Mouse (Mus musculus): ENCODE measurements around the gene Mical3.

Gene Mical3

DNA sequence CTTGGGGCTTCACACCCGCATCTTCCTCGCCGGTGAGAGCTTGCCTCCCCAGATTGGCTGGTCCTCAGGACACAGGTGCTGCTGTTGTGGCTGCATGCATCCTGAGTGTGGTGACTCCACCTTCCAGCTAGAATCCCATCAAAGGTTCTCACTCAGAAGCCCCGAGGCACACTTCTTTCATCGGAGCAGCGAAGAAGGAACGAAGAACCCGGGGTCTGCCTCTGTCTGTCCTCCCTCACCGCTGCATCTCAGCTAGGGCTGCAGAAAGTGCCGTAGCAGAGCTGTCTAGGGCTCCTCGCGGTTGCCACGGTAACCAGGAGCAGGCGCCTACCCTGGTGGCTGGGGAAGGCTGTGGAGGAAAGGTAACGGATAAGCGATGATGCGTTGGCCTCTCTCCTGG lies at the start of gene Mical3:
Gene Mical3 (minus strand): TSS at position 227 of the 400 bp plus-strand sequence.
- DNase-seq: peak; percentile 81

DNA sequence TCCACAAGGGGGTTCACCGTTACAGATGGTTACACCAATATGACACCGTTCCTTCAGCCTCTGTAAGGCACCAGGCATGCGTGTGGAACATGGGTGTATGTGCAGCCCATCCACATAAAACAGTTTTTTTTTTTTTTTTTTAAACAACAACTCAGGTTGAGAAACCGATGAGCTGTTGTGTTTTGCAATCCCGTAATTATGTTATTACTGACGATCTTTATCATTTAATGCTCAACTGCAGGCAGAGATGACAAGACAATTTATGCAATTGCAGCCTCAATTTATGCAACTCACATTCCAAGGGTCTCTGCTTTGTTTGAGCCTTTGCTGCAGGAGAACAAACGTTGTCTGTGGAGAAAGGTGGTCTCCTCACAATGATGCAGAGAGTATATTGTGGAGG lies 49.0 kb upstream of the Mical3 start:
- DNase-seq: no peak

DNA sequence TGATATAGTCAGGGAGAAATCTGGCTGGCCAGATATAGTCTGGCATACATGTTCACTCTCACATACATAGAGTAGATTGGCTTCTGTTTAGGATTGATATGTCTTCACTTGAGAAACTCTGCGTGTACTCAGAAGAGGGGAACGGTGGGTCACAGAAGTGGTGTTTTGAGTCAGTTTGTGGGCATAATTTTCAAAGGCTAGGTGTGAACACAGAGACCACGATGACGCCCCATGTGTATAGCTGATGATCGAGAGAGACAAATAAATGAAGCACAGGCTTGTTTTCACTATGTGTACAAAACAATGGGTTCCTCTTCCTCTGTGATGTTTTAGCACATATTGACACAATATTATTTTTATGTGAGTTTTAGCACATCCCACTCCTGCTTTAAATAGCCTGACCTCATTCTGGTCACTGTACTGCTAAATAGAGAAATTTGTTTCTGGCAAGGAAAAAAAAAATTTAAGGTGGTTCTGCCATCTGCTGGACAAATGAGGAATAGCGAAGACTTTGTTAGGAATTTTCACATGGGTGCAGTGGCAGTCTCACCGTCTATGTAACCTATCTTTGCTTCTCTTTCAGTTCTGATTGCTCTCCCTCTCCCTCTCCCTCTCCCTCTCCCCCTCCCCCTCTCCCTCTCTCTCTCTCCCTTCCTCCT lies 48.0 kb upstream of the Mical3 start:
- peak; percentile 73 for DNase-seq

DNA sequence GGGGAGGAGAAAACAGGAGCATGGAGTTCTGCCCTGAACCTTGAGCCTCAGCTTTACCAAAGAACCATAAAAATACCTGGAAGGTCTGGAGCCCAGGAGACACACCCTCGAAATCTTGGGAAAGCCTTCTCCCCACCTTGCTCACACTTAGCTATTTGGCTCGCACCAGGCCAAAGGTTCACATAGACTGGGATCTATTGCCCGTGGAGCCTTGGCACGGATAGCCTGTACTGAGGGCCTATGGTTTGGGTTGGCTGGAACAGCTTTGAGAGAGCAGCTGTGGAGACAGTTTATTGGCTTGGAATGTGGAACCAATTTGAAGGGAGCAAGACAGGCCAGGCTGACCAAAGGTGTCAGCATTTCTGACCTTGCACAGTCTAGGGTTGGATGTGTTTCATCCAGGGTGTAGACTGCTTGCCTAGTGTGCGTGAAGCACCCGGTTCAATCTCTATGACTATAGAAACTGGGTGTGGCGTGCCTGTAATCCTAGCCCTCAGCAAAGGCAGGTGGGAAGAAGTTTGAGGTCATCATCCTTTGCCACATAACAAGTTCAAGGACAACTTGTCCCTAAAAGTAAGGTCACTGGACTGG lies 46.4 kb upstream of the Mical3 start:
- DNase-seq: no peak

DNA sequence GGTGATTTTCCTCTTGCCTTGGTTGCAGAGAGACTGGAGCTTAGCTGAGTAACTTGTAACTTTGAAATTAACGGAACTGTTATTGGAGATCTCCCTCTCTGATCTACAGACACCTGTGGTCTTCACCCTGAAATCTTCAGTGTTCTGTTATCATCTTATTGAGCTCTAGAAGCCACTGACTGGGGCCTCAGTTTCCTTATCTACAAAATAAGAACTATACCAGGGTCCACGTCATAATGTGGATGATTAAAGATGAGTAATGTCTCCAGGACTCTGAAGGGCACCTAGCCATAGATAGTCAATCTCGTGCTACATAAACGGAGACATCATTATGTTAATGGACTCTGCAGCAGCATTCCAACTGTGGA lies 45.9 kb upstream of the Mical3 start:
- no peak for DNase-seq

DNA sequence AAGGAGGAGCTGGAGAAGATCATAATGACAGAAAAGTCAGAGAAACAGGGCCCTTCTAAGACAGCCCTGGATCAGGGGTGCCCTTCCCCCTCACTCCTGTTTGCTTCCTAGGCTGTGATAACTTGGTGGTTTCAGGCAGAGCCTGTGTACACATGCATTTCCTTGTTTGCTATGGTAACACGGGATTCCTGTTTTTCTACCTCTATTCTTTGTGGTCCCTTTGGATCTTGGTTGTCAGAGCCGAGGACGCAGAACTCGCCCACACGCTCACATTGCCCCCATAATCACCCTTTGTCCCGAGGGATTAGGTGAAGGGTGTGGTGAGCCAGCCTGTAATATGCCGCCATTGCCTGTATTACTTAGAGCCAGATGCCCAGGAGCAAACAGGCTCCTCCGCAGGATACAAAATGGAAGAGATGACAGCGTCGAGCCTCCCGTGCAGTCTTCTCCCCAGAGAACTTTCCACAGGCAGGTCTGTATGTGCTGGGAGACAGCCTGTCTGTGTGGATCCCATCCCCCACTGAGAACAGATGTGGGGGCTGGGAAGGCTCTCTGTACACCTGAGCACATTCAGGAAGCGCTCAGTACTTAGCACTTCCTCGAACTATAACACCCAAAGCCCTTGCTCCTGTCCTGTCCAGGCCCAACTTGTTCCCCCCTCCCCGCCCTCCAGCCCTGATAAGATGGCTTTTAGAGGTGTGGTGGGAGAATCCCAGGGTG lies 45.4 kb upstream of the Mical3 start:
- no peak for DNase-seq

DNA sequence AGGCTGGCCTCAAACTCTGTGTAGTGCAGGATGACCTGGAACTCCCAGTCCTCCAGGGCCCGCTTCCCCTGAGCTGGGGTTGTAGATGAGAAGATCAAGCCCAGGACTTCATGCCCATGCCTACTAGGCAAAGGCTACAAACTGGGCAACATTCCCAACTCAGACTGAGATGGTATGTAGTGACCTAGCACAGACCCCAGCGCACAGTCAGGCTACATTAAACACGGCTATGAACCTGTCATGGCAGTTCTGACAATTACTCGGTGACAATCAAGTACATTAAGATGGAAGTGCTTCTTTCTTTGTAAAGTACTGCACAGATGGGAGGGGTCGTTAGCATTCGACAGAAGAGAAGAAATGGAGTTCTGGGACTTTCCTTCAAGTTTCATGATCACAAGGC lies 44.0 kb upstream of the Mical3 start:
- no peak for DNase-seq

DNA sequence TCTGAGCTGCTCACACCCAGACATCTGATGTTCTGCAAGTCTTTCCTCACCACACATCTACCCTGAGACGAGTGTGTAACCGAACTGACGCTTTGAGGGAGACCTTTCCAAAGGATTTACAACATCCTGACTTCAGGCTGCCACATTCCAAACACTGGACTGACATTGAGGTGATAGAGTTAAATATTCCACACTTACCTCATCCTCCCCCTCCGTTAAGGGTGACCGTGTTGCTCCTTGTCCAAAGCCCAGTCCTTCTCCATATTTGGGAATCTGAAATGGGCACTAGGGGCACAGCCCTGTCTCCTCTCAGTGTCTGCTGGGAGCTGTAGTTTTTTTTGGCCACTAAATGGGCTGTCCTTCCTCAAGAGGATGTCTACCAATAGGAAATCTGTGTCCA lies 42.7 kb upstream of the Mical3 start:
- DNase-seq: no peak

DNA sequence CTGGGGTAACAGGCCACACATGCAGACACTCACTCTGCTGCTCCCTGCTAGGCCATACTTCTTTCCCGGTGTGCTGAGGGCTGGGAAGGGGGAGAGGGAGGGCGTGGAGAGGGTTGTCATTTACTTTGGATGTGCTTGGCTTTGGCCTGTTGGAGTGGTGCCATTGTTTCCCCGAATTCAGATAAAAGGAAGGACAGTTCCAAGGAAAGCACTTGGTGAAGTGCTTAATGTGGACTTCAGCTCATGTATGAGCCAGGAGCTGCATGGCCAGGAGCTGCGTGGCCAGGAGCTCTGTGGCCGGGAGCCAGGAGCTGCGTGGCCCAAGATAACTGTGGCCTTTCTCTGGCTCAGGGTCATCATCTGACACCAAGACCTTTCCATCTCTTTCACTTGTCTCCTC lies 40.3 kb upstream of the Mical3 start:
- no peak for DNase-seq

DNA sequence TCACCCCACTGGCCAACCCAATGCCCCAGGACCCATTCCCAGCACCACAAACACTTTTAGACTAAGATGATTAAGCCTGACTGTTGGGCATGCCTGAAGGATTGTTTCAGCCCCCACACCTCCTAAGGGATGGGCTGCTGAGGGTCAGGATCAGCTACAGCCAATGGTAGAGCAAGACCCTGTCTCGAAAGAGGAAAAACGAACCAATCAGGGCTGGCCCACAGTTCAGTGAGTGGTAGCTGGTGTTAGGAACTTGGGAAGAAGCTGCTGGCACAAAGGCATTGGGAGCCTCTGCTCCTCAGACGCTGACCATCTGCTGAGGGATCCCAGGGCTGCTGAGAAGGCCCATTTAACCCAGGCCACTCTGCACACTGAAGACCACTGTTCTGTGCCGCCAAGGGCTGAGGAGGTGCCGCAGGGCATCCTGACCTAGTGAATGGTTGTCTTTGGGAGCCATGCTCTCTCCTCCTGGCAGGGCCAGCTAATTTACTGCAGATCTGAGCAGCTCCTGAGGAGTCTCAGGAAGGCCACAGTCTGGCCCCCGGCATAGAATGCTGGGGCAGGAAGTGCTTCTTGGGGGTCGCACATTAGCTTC lies 36.7 kb upstream of the Mical3 start:
- no peak for DNase-seq

DNA sequence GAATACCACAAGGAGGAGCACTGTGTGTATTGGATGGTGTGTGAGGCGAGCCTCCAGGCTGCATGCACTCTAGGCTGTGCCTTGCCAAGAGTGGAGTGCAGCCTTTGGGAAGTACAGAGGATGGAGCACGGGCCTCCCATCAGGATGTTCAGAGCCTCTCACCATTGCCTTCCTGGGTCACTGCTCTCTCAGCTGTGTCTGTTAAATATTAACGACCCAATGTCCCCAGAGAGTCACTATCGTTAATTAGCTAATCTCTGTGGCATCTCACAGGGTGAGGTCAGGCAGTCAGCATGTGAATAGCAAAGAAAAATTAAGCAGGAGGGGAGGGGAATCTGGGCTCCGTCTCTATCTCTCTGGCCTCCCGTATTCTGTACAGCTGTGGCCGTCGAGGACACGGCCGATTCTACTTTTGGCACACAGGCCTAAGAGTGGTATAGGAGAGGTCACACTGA lies 35.3 kb upstream of the Mical3 start:
- no peak for DNase-seq

DNA sequence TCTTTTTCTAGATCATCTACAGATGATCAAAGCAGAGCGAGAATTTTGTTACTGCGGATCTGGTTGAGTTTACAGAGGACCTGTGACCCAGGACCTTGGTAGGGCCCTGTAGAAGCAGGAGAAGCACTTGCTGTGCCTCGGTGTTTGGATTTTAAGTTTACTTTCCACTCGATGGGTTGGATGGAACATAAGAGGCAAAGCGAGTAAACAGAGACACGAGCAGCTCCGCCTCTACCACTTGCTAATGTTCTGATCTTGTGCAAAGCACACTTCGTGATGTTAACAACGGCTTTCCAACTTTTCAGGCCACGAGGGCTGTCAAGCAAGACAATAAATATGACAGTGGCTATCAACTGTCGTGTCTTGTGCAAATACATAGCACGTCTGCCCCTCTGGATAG lies 31.8 kb upstream of the Mical3 start:
- DNase-seq: no peak

DNA sequence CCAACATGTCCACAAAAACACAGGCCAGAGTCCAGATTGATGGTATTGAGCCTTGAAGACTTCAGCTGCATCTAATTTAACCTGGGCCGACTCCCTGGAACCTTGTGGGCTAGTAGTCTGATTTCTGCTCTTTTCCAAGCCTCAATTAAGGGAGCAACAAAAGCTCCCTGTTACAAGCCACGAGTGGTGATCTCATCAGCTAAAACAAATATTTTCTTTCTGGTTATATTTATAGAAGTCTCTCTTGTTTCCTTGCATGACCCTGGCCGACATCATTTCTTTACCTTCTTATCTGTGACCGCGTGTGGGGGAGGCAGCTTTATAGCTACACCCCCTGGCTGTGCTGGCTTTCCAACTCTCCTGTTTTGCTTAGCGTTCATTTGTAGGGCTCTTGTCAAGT lies 29.3 kb upstream of the Mical3 start:
- no peak for DNase-seq

DNA sequence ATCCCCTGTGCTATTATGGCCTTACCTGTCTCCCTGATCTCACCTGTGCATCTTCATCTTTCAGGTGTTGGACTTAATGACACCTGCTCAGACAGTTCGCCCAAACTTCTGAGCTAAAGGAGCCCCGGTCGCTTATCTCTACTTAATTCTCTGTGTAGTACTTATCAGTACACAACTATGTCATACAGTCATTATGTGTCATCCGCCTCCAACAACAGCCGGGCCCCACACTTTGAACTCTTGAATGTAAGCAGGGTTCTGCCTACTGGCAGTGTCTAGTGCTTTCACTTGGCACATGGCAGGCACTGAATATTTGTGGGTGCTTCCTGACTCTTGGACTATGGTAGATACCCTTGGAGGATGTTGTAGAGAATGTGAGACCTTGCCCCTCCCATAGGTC lies 28.8 kb upstream of the Mical3 start:
- no peak for DNase-seq

DNA sequence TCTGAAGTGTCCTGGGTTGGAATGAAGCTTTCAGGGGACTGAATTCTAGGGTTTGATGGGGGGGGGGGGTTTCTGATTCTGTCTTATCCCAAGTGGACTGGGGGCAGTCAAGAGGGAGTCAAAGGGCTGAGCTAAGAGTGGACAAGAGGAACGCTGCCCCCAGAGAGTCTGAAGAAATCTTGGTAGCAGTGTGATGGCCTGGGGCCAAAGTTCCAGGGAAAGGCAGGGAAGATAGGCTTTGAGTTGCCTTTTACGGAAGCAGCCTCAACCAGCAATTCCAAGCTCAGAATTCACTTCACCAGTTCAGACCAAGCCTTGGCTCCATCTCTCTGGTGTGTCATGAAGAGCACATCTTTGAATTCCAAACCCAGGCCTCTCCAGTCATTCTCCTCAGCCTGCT lies 25.2 kb upstream of the Mical3 start:
- DNase-seq: no peak

DNA sequence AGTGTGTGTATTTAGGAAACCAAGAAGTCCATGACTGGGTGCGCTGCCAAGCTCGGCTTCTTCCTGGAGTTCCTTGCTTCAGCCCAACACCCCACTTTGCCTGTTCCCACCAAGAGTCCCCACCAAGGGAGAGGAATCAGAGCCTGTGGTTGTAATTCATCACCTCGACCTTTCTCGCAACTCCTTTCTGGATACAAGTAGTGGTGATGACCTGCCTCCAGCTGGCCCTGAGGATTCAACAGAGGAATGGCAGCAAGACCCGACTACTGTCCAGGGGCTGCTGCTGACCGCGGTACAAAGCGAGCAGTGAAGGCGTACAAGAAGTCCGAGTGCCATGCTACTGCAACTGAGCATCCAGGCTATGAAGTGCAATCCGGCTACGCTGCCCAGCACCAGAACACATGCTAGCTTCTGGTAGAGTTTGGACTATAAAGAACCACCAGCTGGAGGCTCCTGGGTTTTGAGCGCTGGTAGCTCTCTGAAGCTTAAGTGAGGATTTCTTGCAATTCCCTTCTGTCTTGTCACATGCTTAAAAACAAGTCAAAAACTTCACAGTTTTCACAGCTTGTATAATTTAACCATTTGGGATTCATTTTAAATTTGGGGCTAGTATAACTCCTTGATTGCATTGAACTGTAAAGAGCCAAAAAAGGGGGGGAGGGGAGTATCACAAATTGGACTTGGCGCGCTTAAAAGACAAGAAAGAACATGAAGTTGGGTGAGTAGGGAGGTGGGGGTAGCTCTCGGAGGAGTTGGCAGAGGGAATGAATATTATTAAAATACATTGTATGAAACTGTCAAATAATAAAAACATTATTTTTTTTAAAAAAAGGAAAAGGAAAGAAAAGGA lies 23.9 kb upstream of the Mical3 start:
- no peak for DNase-seq

DNA sequence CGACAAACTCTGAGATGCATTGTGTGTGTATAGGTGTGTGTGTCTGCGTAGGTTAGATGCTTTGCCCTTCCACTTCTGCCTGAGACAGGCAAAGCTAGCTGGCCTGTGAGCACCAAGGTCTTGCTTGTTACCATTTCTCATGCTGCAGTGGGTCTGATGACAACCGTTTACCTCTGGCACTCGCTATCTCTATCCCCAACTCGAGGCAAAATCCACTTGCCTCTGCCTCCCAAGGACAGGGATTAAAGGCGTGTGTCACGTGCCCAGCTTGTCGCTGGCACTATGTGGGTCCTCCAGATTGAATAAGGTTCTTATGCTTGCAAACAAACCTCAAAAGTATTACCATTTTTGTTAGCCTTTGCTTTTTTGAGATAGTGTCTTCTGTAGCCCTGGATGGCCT lies 22.4 kb upstream of the Mical3 start:
- DNase-seq: no peak

DNA sequence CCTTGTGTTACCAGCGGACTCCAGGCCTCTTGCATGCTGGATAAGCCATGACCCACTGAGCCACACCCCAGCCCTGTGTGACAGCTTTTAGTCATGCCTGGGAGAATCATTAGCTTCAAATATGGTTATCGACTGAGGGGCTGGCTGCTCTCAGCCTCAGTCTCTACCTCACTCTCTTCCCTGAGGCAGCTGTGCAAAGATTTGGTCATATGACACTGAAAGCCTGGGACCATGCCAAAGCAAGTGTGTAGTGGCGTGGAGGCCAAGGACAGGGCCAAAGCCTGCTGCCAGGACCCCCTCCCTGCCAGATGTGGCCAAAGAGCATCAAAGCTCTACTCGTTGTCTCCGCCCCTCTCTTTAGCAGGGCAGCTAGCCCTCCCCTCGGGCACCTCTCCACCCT lies 20.9 kb upstream of the Mical3 start:
- no peak for DNase-seq

DNA sequence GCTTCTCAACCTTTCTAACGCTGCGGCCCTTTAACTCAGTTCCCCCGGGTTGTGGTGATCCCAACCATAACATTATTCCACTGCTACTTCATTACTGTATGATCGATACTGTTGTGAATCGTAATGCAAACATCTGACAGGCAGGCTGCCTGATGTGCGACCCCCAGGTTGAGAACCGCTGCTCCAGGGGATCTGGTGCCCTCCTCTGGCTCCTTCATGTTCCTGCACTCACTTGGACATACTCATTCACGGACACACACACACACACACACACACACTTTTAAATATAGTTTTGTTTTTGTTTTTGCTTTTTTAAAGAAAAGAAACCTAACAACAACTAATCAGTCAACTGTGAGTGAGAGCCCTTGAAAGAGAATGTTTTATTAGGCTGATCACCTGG lies 19.3 kb upstream of the Mical3 start:
- no peak for DNase-seq

DNA sequence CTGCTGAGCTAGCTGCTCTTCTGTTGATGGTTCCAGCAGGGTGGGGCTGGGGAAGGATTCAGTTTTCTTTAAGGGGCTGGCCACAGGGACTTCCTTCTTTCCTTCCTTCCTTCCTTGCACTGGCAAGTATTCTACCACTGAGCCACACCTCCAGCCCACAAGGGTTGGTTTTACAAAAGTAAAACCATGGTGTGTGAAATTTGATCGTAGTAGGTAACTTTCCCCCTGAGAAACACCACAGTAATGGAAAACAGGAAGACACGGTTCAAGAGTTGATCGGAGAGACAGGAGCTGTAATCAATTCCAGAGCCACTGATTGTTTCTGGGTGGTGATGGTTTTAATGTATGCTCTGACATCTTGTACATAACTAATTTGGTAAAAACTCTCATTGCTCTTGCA lies 18.6 kb upstream of the Mical3 start:
- DNase-seq: no peak

DNA sequence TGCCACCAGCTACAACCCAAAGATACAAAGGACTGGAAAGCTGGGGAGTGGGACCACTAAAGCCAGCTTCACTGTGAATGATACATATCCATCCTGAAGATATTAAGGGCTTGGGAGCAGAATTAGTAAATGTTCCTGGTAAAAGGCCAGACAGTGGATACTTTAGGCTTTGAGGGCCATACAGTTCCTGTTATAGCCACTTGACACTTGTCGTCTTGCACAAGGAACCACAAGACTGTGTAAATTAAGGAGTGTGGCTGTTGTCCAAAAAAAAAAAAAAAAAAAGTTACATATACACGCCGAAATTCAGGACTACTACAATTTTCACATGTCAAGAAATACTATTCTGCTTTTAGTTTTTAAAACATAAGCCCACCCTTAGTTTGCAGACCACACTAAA lies 17.6 kb upstream of the Mical3 start:
- DNase-seq: no peak

DNA sequence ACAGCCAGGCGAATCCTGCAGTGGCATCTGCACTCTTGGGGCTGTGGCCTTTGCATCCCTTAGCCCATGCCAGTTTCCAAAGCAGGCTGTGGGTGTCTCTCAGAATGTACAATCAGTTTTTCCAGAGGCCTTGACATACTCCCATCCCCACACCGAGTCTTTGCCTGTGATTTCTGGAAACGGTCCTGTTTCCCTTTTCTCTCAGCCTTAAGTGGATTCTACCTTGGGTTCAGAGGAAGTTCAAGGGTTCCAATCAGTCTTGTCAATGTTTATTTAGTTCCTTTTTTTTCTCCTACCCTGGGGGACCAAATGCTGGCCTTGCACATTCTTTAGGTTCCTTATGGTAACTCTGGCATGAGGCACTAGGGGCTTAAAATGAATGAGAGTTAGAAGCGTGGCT lies 16.0 kb upstream of the Mical3 start:
- no peak for DNase-seq

DNA sequence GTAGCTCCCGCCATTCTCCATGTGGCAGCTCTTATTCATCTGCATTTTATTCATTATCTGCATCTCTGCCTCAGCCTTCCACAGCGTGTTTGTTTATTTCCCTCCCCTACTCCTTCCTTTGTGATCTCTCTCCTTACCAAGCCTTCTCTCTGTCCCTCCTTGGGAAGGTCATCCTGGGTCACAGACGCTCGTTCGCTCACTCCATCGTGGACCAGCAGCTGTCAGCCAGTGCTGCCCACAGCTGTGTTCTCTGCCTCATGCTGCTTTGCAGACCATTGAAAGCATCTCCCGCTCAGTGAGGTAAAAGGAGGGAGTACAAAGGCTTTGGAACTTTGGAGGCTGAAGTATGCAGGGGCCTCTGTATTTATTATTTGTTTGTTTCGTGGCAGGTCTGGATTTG lies 15.1 kb upstream of the Mical3 start:
- no peak for DNase-seq
